Mouse (Mus musculus): ENCODE measurements around the gene Rps11. TPM values are rescaled to one million over a fixed set of nuclear protein-coding genes. Genes with fewer than 3 reads are reported as not detected.
A peak's percentile ranks its signal among the peaks of the same experiment; 100 is the strongest.

Rps11 gene
- polyA plus RNA-seq, 1 experiment from 2014 or later: 1,484 TPM

- 0 out of 2 replicates have a peak, but pooled peaks have one; percentile 49 for ATAC-seq (ENCODE audit: insufficient number of reproducible peaks, low FRiP score, low TSS enrichment, low read depth)
- H3K27me3 ChIP-seq: no peaks in the 10 kb centered on the region
- H3K9ac ChIP-seq: peak overlapping the region; percentile 74
- H3K4me1 ChIP-seq: peaks cover 34% of the 10 kb centered on the region
- WGBS: 8% methylated on average over 35 of the region's 35 CpGs
- H3K4me2 ChIP-seq: peak overlapping the region; percentile 61
- H3K9me3 ChIP-seq: no peaks in the 10 kb centered on the region
- peak overlapping the region; percentile 93 for H3K27ac ChIP-seq
- H3K4me3 ChIP-seq: peak overlapping the region; percentile 61
- peaks cover 33% of the 10 kb centered on the region for H3K36me3 ChIP-seq
Observed at GRCm38 (mm10) chr7:45091001-45091990, 32.9 kb downstream of the Rps11 start.

GRCm38 (mm10) chr7:45090251-45090977 is 33.8 kb downstream of the Rps11 start:
- Histone ChIP-seq H3K4me1 (peaks cover 34% of the 10 kb centered on the region), H3K9ac (0 out of 2 replicates have a peak overlapping the region, but pooled peaks have one; percentile 74), H3K27ac (peak overlapping the region; percentile 93), H3K9me3 (no peaks in the 10 kb centered on the region), H3K4me3 (peak overlapping the region; percentile 61), H3K27me3 (no peaks in the 10 kb centered on the region), H3K36me3 (peaks cover 37% of the 10 kb centered on the region), H3K4me2 (peak overlapping the region; percentile 61)
- WGBS: 69% methylated on average over 13 of the region's 13 CpGs
- ATAC-seq (ENCODE audit: insufficient number of reproducible peaks, low FRiP score, low TSS enrichment, low read depth): no peak

GRCm38 (mm10) chr7:45088597-45088996 is 35.6 kb downstream of the Rps11 start:
- Histone ChIP-seq H3K27ac (no peak overlapping the region), H3K4me3 (no peak overlapping the region), H3K36me3 (peaks cover 54% of the 10 kb centered on the region), H3K4me1 (peaks cover 27% of the 10 kb centered on the region), H3K9me3 (no peaks in the 10 kb centered on the region), H3K9ac (no peak overlapping the region), H3K27me3 (no peaks in the 10 kb centered on the region), H3K4me2 (no peak overlapping the region)
- 93% methylated on average over 17 of the region's 17 CpGs for WGBS
- ATAC-seq (ENCODE audit: insufficient number of reproducible peaks, low FRiP score, low TSS enrichment, low read depth): no peak

- H3K4me2 ChIP-seq: no peak overlapping the region
- H3K9ac ChIP-seq: no peak overlapping the region
- no peaks in the 10 kb centered on the region for H3K27me3 ChIP-seq
Observed at GRCm38 (mm10) chr7:45086084-45086483, 38.2 kb downstream of the Rps11 start.

GRCm38 (mm10) chr7:45083300-45083890 is 40.8 kb downstream of the Rps11 start:
- no peak for ATAC-seq (ENCODE audit: insufficient number of reproducible peaks, low FRiP score, low TSS enrichment, low read depth)
- H3K9ac ChIP-seq: no peak overlapping the region
- WGBS: 76% methylated on average over 22 of the region's 22 CpGs
- no peak overlapping the region for H3K4me3 ChIP-seq
- H3K9me3 ChIP-seq: no peaks in the 10 kb centered on the region
- peaks cover 24% of the 10 kb centered on the region for H3K4me1 ChIP-seq
- peaks cover 63% of the 10 kb centered on the region for H3K36me3 ChIP-seq
- H3K27me3 ChIP-seq: no peaks in the 10 kb centered on the region
- peak overlapping the region; percentile 73 for H3K27ac ChIP-seq
- no peak overlapping the region for H3K4me2 ChIP-seq

More at GRCm38 (mm10) chr7:45086084-45086483, 38.2 kb downstream of the Rps11 start:
- 83% methylated on average over 4 of the region's 4 CpGs for WGBS
- Histone ChIP-seq H3K27ac (no peak overlapping the region), H3K4me3 (no peak overlapping the region), H3K4me1 (peaks cover 30% of the 10 kb centered on the region), H3K36me3 (peaks cover 68% of the 10 kb centered on the region), H3K9me3 (no peaks in the 10 kb centered on the region)
- no peak for ATAC-seq (ENCODE audit: insufficient number of reproducible peaks, low FRiP score, low TSS enrichment, low read depth)

GRCm38 (mm10) chr7:45082401-45083299 is 41.6 kb downstream of the Rps11 start:
- Histone ChIP-seq H3K27ac (peak overlapping the region; percentile 73), H3K9ac (no peak overlapping the region), H3K4me2 (0 out of 2 replicates have a peak overlapping the region, but pooled peaks have one; percentile 1), H3K4me1 (peaks cover 23% of the 10 kb centered on the region), H3K9me3 (no peaks in the 10 kb centered on the region), H3K4me3 (no peak overlapping the region), H3K36me3 (peaks cover 59% of the 10 kb centered on the region), H3K27me3 (no peaks in the 10 kb centered on the region)
- WGBS: 61% methylated on average over 25 of the region's 25 CpGs
- ATAC-seq (ENCODE audit: insufficient number of reproducible peaks, low FRiP score, low TSS enrichment, low read depth): peak; percentile 32; the same call in 1 of the 2 replicates

- ATAC-seq (ENCODE audit: insufficient number of reproducible peaks, low FRiP score, low TSS enrichment, low read depth): no peak; the same call in 1 of the 2 replicates
- Histone ChIP-seq H3K4me2 (no peak overlapping the region), H3K4me1 (peaks cover 23% of the 10 kb centered on the region), H3K27me3 (no peaks in the 10 kb centered on the region), H3K36me3 (peaks cover 59% of the 10 kb centered on the region), H3K27ac (peak overlapping the region; percentile 51; the same call in 1 of the 2 replicates), H3K9me3 (no peaks in the 10 kb centered on the region), H3K9ac (no peak overlapping the region), H3K4me3 (no peak overlapping the region)
- WGBS: 44% methylated on average over 5 of the region's 5 CpGs
Observed at GRCm38 (mm10) chr7:45081016-45081415, 43.2 kb downstream of the Rps11 start.

GRCm38 (mm10) chr7:45079856-45080255 is 44.4 kb downstream of the Rps11 start:
- Histone ChIP-seq H3K9ac (no peak overlapping the region), H3K27ac (no peak overlapping the region), H3K9me3 (no peaks in the 10 kb centered on the region), H3K4me3 (no peak overlapping the region), H3K4me1 (peaks cover 23% of the 10 kb centered on the region), H3K27me3 (no peaks in the 10 kb centered on the region), H3K4me2 (no peak overlapping the region), H3K36me3 (peaks cover 60% of the 10 kb centered on the region)
- no peak for ATAC-seq (ENCODE audit: insufficient number of reproducible peaks, low FRiP score, low TSS enrichment, low read depth)
- WGBS: 0% methylated on average over 10 of the region's 10 CpGs

GRCm38 (mm10) chr7:45078513-45078912 is 45.7 kb downstream of the Rps11 start:
- peaks cover 23% of the 10 kb centered on the region for H3K4me1 ChIP-seq
- H3K27me3 ChIP-seq: no peaks in the 10 kb centered on the region
- no peak overlapping the region for H3K4me3 ChIP-seq
- H3K9ac ChIP-seq: no peak overlapping the region
- 37% methylated on average over 9 of the region's 9 CpGs for WGBS
- no peak overlapping the region for H3K27ac ChIP-seq
- no peaks in the 10 kb centered on the region for H3K9me3 ChIP-seq
- H3K36me3 ChIP-seq: peaks cover 61% of the 10 kb centered on the region
- ATAC-seq (ENCODE audit: insufficient number of reproducible peaks, low FRiP score, low TSS enrichment, low read depth): no peak
- H3K4me2 ChIP-seq: no peak overlapping the region

GRCm38 (mm10) chr7:45077829-45078228 is 46.4 kb downstream of the Rps11 start:
- Histone ChIP-seq H3K4me1 (peaks cover 18% of the 10 kb centered on the region), H3K27me3 (no peaks in the 10 kb centered on the region), H3K36me3 (peaks cover 57% of the 10 kb centered on the region)

GRCm38 (mm10) chr7:45077322-45077721 is 46.9 kb downstream of the Rps11 start:
- peaks cover 13% of the 10 kb centered on the region for H3K4me1 ChIP-seq
- H3K4me3 ChIP-seq: no peak overlapping the region
- H3K27ac ChIP-seq: no peak overlapping the region
- ATAC-seq (ENCODE audit: insufficient number of reproducible peaks, low FRiP score, low TSS enrichment, low read depth): no peak
- WGBS: 69% methylated on average over 14 of the region's 14 CpGs
- H3K9ac ChIP-seq: no peak overlapping the region
- H3K36me3 ChIP-seq: peaks cover 52% of the 10 kb centered on the region
- no peaks in the 10 kb centered on the region for H3K27me3 ChIP-seq
- no peak overlapping the region for H3K4me2 ChIP-seq
- no peaks in the 10 kb centered on the region for H3K9me3 ChIP-seq

More at GRCm38 (mm10) chr7:45077829-45078228, 46.4 kb downstream of the Rps11 start:
- no peak overlapping the region for H3K27ac ChIP-seq
- no peak for ATAC-seq (ENCODE audit: insufficient number of reproducible peaks, low FRiP score, low TSS enrichment, low read depth)
- WGBS: 90% methylated on average over 2 of the region's 2 CpGs
- no peak overlapping the region for H3K4me2 ChIP-seq
- H3K9me3 ChIP-seq: no peaks in the 10 kb centered on the region
- H3K9ac ChIP-seq: no peak overlapping the region
- H3K4me3 ChIP-seq: no peak overlapping the region

Data from limb, embryonic 15.5 days (tissue).